Mouse (Mus musculus) small intestine, adult 2 months (tissue): ENCODE data around the gene Plcb2.

Source experiments
- CTCF ChIP-seq: fragments of 200-500 bp; IDR thresholded peaks from 2 replicates; pipeline ENCODE4 v1.5.1; 2012; ENCODE audit warnings: low read depth, mild to moderate bottlenecking, control low read depth, inconsistent platforms, low read length, moderate library complexity, mixed read lengths; ENCODE audit not compliant: insufficient replicate concordance, insufficient read length; ENCODE audit errors: extremely low read depth
- POLR2A ChIP-seq: fragments of 200-500 bp; IDR thresholded peaks from 2 replicates; pipeline ENCODE4 v1.6.1; 2012; ENCODE audit warnings: low read depth, mild to moderate bottlenecking, control low read depth, inconsistent platforms, low read length, moderate library complexity

- TF ChIP-seq POLR2A: no peak
- TF ChIP-seq CTCF: no peak
Measured at GRCm38 (mm10) chr2:118708472-118708871, 19.8 kb downstream of the Plcb2 start.
